Mouse (Mus musculus) kidney, postnatal 4 days (tissue): ENCODE data around the gene Tmf1.

Experiments used
- DNase-seq, 2 experiments: peaks; one replicate each; pipeline ENCODE4 v3.0.0; 2021; ENCODE audit warnings: mixed read lengths in 2 of 2

Tmf1 gene

GRCm38 (mm10) chr6:97104264-97104852, 74.6 kb downstream of the Tmf1 start:
- peak; percentile 32 to 36 for DNase-seq
